Mouse (Mus musculus) midbrain, postnatal 0 days (tissue): ENCODE measurements around the gene Tnfrsf8. TPM values are rescaled to one million over a fixed set of nuclear protein-coding genes. Genes with fewer than 3 reads are reported as not detected.

ENCODE experiments used
- ATAC-seq: fragments of 200-750 bp; cut with Nextera tagmentation; 2 replicates; pipeline ENCODE4 v1.8.0; 2017; ENCODE audit warnings: moderate number of reproducible peaks, mild to moderate bottlenecking, moderate TSS enrichment, moderate library complexity; ENCODE audit not compliant: low FRiP score
- DNase-seq: peaks from one replicate; pipeline ENCODE4 v3.0.0-alpha.2; 2015; ENCODE audit warnings: low spot score
- H3K27ac ChIP-seq: fragments of 300-500 bp; sonication (generic); 2 replicates; pipeline ENCODE4 v1.5.1; 2014; ENCODE audit warnings: low read depth, mild to moderate bottlenecking, low read length, mixed read lengths
- H3K27me3 ChIP-seq: fragments of 300-500 bp; sonication (generic); 2 replicates; pipeline ENCODE4 v1.6.1; 2014; ENCODE audit warnings: low read length, control low read depth, mixed read lengths; ENCODE audit not compliant: insufficient read depth
- H3K36me3 ChIP-seq: fragments of 300-500 bp; sonication (generic); 2 replicates; pipeline ENCODE4 v1.6.1; 2014; ENCODE audit warnings: low read length, control low read depth, mixed read lengths; ENCODE audit not compliant: insufficient read depth
- H3K4me1 ChIP-seq: fragments of 300-500 bp; sonication (generic); 2 replicates; pipeline ENCODE4 v1.6.1; 2014; ENCODE audit warnings: mild to moderate bottlenecking, control low read depth, antibody characterized with exemption, low read length, mixed read lengths; ENCODE audit not compliant: insufficient read depth
- H3K4me2 ChIP-seq: fragments of 300-500 bp; sonication (generic); 2 replicates; pipeline ENCODE4 v1.6.1; 2014; ENCODE audit warnings: low read depth, mild to moderate bottlenecking, low read length, mixed read lengths; ENCODE audit not compliant: poor library complexity, severe bottlenecking
- H3K4me3 ChIP-seq: fragments of 300-500 bp; sonication (generic); 2 replicates; pipeline ENCODE4 v1.5.1; 2014; ENCODE audit warnings: low read depth, mild to moderate bottlenecking, low read length, moderate library complexity
- H3K9ac ChIP-seq: fragments of 300-500 bp; sonication (generic); replicated peaks from 2 replicates; pipeline ENCODE4 v1.6.1; 2014; ENCODE audit warnings: mild to moderate bottlenecking, low read length, moderate library complexity, mixed read lengths; ENCODE audit not compliant: poor library complexity, severe bottlenecking
- H3K9me3 ChIP-seq: fragments of 300-500 bp; sonication (generic); 2 replicates; pipeline ENCODE4 v1.6.1; 2016; ENCODE audit warnings: low read length, control low read depth
- CTCF ChIP-seq: IDR thresholded peaks from 2 replicates; pipeline ENCODE4 v1.5.1; 2016; ENCODE audit warnings: antibody characterized with exemption, mild to moderate bottlenecking
- WGBS: fragments of 180-500 bp; shearing (Covaris S2); extraction: QIAGEN DNeasy Blood & Tissue Kit; methylation state at CpG from one replicate; pipeline ENCODE4 v1.1.7; 2014; 5-methylcytosine and 5-hydroxymethylcytosine counted together
- polyA plus RNA-seq: library from polyadenylated mRNA; unstranded; fragments of >200 nt; fragmentation: Nextera tagmentation; extraction: Ambion mirVana; gene quantifications from 2 replicates; pipeline ENCODE4 v1.2.1, GENCODE M21; 2015
- total RNA-seq: library from RNA; depleted of rRNA; stranded (reverse); fragments of >200 nt; gene quantifications from 2 replicates; pipeline ENCODE4 v1.2.3, GENCODE M21; 2014

Gene Tnfrsf8
- total and polyA plus RNA-seq, 2 experiments from 2014 or later, result 3.0 to 3.3 TPM

DNA sequence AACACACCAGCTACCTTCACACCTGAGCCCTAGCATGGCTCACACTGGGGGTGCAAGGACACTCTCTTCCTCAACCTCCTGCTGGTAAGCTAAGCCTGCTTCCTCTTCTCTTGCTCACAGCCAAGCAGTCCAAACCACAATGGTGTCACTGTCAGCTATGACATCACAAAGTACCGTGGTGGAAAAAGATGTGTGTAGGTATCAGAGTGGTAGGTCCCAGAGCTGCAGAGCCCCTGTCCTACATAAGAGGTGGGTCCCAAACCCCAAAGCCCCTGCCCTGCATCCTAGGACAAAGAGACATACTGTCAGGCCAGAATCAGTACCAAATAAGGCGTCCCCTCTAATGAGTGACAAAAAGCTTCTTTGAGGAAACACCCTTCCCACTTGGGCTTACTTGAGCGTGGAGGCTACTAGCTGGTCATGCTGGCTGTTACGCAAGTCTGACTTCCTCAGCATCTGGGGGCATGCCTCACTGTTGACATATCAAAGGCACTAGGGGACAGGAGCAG lies 74.2 kb downstream of the Tnfrsf8 start:
- H3K36me3 ChIP-seq, result no peaks in the 10 kb centered on the region
- H3K4me3 ChIP-seq, result no peak overlapping the region
- no peak overlapping the region for H3K4me2 ChIP-seq
- H3K9ac ChIP-seq, result no peak overlapping the region
- 76% methylated on average over 4 of the region's 4 CpGs for WGBS
- no peak for ATAC-seq
- no peaks in the 10 kb centered on the region for H3K27me3 ChIP-seq
- H3K9me3 ChIP-seq, result no peaks in the 10 kb centered on the region
- DNase-seq, result no peak
- no peak overlapping the region for H3K27ac ChIP-seq
- no peak for TF ChIP-seq CTCF
- H3K4me1 ChIP-seq, result no peaks in the 10 kb centered on the region

DNA sequence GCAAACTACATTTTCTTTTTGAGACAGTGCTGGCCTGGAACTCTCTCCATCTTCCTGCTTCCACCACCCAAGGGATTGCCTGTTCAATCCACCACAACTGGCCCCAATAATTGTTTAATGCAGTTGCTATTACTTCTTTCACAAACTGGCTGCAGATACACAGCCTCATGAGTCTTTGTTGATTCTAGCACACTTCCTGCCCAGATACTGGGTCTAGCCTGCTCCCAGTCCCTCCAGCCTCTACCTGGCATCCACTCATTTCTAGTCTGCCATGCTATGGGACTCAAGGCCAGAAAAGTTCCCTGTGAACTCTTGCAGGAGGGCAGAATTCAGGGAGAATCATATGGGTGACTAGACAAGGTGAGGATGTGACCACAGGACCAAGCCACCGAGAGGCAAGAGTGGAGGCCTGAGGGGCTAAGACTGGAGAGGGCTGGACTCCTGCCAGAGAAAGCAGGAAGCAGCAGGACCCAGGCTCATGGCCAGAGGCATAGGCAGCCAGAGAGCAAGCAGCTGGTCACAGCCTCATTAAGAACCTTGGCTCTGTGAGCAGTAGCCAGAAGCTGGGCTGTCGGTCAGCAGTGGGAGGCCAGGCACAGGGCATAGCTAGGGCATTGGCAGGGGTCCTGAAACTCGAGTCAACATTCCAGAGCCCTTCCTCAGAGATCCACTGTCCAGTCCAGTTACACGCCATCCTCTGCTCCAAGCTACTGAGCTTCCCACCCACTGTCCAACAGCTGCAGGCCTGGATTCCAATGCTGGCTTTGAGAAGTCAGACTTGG lies 75.7 kb downstream of the Tnfrsf8 start:
- no peak overlapping the region for H3K9ac ChIP-seq
- 52% methylated on average over 4 of the region's 4 CpGs for WGBS
- no peaks in the 10 kb centered on the region for H3K27me3 ChIP-seq
- H3K4me2 ChIP-seq, result no peak overlapping the region
- ATAC-seq (peak; percentile 61; the same call in 1 of the 2 replicates), DNase-seq (peak; percentile 79)
- H3K27ac ChIP-seq, result no peak overlapping the region
- H3K36me3 ChIP-seq, result no peaks in the 10 kb centered on the region
- H3K9me3 ChIP-seq, result no peaks in the 10 kb centered on the region
- H3K4me3 ChIP-seq, result no peak overlapping the region
- TF ChIP-seq CTCF, result no peak
- no peaks in the 10 kb centered on the region for H3K4me1 ChIP-seq

DNA sequence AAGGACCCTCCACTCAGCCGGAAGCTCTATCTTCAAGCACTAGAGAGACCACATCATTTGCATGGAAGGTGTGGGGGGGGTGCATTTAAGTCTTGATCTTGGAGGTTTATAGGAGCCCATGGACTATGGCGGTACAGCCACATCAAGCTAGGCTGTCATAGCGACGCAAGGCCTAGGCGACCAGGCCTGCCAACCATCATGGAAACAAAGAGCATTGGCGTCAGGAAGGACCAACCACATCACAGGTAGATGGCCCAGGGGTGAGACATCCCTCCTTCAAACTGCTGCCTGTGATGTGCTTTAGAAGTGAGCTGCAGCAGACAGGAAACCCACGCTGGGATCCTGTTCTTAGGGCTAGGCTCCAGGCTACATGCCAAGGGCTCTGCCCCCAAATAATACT lies 78.9 kb downstream of the Tnfrsf8 start:
- H3K36me3 ChIP-seq, result no peaks in the 10 kb centered on the region
- no peak overlapping the region for H3K9ac ChIP-seq
- TF ChIP-seq CTCF, result no peak
- H3K27ac ChIP-seq, result no peak overlapping the region
- no peak overlapping the region for H3K4me2 ChIP-seq
- DNase-seq, result no peak
- WGBS, result 85% methylated on average over 7 of the region's 7 CpGs
- no peaks in the 10 kb centered on the region for H3K4me1 ChIP-seq
- ATAC-seq, result no peak
- no peaks in the 10 kb centered on the region for H3K9me3 ChIP-seq
- H3K27me3 ChIP-seq, result no peaks in the 10 kb centered on the region
- no peak overlapping the region for H3K4me3 ChIP-seq

DNA sequence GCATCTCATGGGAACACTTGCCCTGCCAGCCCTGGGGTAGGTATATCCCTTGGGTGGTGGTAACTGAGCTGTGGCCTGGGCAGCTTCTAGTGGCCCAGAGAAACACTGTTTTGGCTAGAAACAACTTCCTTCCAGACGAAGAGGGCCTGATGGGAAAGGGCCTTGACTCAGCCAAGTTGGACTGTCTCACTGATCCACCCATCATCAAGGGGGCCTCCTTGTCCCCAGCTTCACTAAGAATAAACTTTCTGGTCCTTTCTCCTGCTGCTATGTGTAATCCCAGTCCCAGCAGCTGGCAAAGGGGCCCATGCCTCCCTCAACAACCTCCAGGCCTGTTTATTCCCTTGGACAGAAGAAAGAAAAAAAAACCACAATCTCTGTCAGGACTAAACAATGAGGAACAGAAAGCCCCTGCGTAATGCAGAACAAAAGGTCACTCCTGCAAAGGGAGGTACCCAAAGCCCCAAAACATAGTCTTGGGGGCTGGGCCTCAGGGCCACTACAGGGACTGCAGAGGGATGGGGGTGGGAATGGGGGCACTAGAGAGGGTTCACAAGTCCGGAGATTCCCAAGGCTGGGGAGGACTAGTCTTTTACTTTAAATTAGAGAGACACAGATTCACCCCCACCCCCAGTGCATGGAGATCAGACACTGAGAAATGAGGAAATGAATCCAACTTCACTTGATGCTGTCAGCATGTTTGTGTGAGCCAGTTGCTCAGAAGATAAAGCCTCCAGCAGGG lies 81.3 kb downstream of the Tnfrsf8 start:
- Histone ChIP-seq H3K9me3 (no peaks in the 10 kb centered on the region), H3K27ac (no peak overlapping the region), H3K4me1 (no peaks in the 10 kb centered on the region), H3K36me3 (no peaks in the 10 kb centered on the region), H3K4me3 (no peak overlapping the region), H3K27me3 (no peaks in the 10 kb centered on the region), H3K4me2 (no peak overlapping the region), H3K9ac (no peak overlapping the region)
- ATAC-seq (no peak), DNase-seq (no peak)
- TF ChIP-seq CTCF, result no peak
- WGBS, result 29% methylated on average over 3 of the region's 3 CpGs

DNA sequence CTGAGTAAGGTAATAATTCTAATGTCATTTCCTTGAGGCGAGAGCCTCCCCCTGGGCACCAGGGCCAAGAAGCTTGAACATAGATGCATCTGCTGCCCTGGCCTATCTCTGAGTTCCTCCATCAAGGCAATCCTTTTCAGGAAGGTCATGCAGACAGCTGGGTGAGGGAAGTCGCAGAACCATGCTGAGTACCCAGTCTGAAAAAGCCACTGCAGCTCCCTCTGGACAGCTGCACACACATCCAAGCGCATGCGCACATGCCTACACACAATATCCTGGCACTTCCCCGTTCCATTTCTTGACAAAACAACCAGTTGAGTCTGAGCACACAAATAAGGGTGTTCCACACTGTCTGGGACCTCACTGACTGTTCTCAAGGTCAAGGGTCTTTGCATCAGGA lies 83.2 kb downstream of the Tnfrsf8 start:
- Histone ChIP-seq H3K27ac (no peak overlapping the region), H3K4me2 (no peak overlapping the region), H3K9me3 (no peaks in the 10 kb centered on the region), H3K36me3 (no peaks in the 10 kb centered on the region), H3K4me3 (no peak overlapping the region), H3K9ac (no peak overlapping the region), H3K4me1 (no peaks in the 10 kb centered on the region), H3K27me3 (no peaks in the 10 kb centered on the region)
- ATAC-seq, result no peak
- no peak for DNase-seq
- WGBS, result 92% methylated on average over 5 of the region's 5 CpGs
- no peak for TF ChIP-seq CTCF

DNA sequence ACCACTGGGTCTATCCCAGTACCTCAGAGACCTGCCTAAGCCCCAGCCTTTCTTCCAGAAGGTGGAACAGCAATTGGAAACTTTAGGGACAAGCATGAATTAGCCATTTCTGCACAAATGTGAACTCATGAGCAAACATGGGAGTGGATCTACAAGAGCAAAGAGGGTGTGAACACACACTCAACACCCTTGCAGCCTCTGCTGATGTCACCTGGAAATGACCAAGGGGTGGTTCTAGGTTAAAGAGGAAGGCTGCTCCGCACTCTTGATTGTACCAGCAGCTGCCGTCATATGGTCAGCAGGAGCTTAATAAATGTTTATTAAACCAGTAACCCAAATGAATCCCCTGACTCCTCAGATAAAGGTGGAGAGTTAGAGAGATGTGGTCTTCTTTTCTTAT lies 84.3 kb downstream of the Tnfrsf8 start:
- Histone ChIP-seq H3K4me3 (no peak overlapping the region), H3K9ac (no peak overlapping the region), H3K27me3 (no peaks in the 10 kb centered on the region), H3K9me3 (no peaks in the 10 kb centered on the region), H3K4me2 (no peak overlapping the region), H3K4me1 (no peaks in the 10 kb centered on the region), H3K27ac (no peak overlapping the region), H3K36me3 (no peaks in the 10 kb centered on the region)
- DNase-seq, result no peak
- ATAC-seq, result no peak
- WGBS, result 96% methylated on average over 2 of the region's 2 CpGs
- TF ChIP-seq CTCF, result no peak
